Mouse (Mus musculus) kidney, postnatal 0 days (tissue): ENCODE results near the gene Otud6a. TPM values are rescaled to one million over a fixed set of nuclear protein-coding genes. Genes with fewer than 3 reads are reported as not detected.
A peak's percentile ranks its signal among the peaks of the same experiment; 100 is the strongest.

Experiments
- ATAC-seq: fragments of 200-750 bp; cut with Nextera tagmentation; replicated peaks from 2 replicates; pipeline ENCODE4 v1.8.0; 2017; ENCODE audit warnings: low read depth, moderate number of reproducible peaks, moderate TSS enrichment, moderate library complexity; ENCODE audit not compliant: low FRiP score
- DNase-seq: peaks from one replicate; pipeline ENCODE4 v3.0.0-alpha.2; 2016; ENCODE audit warnings: low spot score
- H3K27ac ChIP-seq: fragments of 300-500 bp; sonication (generic); 2 replicates; pipeline ENCODE4 v1.5.1; 2014; ENCODE audit warnings: mild to moderate bottlenecking
- H3K27me3 ChIP-seq: fragments of 300-500 bp; sonication (generic); 2 replicates; pipeline ENCODE4 v1.6.1; 2014; ENCODE audit warnings: low read length, mixed read lengths; ENCODE audit not compliant: insufficient read depth
- H3K36me3 ChIP-seq: fragments of 300-500 bp; sonication (generic); 2 replicates; pipeline ENCODE4 v1.6.1; 2014; ENCODE audit warnings: low read length, mixed read lengths; ENCODE audit not compliant: insufficient read depth
- H3K4me1 ChIP-seq: fragments of 300-500 bp; sonication (generic); replicated peaks from 2 replicates; pipeline ENCODE4 v1.6.1; 2014; ENCODE audit warnings: antibody characterized with exemption, low read length, mixed read lengths; ENCODE audit not compliant: insufficient read depth
- H3K4me2 ChIP-seq: fragments of 300-500 bp; sonication (generic); 2 replicates; pipeline ENCODE4 v1.6.1; 2014; ENCODE audit warnings: mild to moderate bottlenecking, low read length, moderate library complexity, mixed read lengths
- H3K4me3 ChIP-seq: fragments of 300-500 bp; sonication (generic); replicated peaks from 2 replicates; pipeline ENCODE4 v1.5.1; 2014; ENCODE audit warnings: low read depth, low read length
- H3K9ac ChIP-seq: fragments of 300-500 bp; sonication (generic); 2 replicates; pipeline ENCODE4 v1.6.1; 2014; ENCODE audit warnings: low read depth, low read length
- H3K9me3 ChIP-seq: fragments of 300-500 bp; sonication (generic); replicated peaks from 2 replicates; pipeline ENCODE4 v1.6.1; 2016; ENCODE audit warnings: low read length, inconsistent platforms, mixed read lengths
- CTCF ChIP-seq: IDR thresholded peaks from 2 replicates; pipeline ENCODE4 v1.5.1; 2016; ENCODE audit warnings: antibody characterized with exemption, low read depth, mild to moderate bottlenecking, moderate library complexity
- WGBS: fragments of 180-500 bp; shearing (Covaris S2); extraction: QIAGEN DNeasy Blood & Tissue Kit; methylation state at CpG from one replicate; pipeline ENCODE4 v1.1.7; 2014; 5-methylcytosine and 5-hydroxymethylcytosine counted together
- microRNA counts: library from miRNA; unstranded; fragments of <30 nt; microRNA quantifications from one replicate; lab custom pipeline; 2015
- microRNA-seq: library from miRNA; unstranded; fragments of <30 nt; microRNA quantifications from one replicate; pipeline ENCODE4, GENCODE M21; 2016
- polyA plus RNA-seq: library from polyadenylated mRNA; unstranded; fragments of >200 nt; fragmentation: Nextera tagmentation; extraction: Ambion mirVana; gene quantifications from 2 replicates; pipeline ENCODE4 v1.2.1, GENCODE M21; 2015

Gene Otud6a
- polyA plus RNA-seq, 1 experiment from 2014 or later, result not detected

- no peaks in the 10 kb centered on the region for H3K36me3 ChIP-seq
- H3K27me3 ChIP-seq, result no peaks in the 10 kb centered on the region
- no peak overlapping the region for H3K27ac ChIP-seq
- ATAC-seq, result no peak
- TF ChIP-seq CTCF, result no peak
- H3K9ac ChIP-seq, result no peak overlapping the region
- no peaks in the 10 kb centered on the region for H3K9me3 ChIP-seq
- no peak for DNase-seq
- no peaks in the 10 kb centered on the region for H3K4me1 ChIP-seq
- no peak overlapping the region for H3K4me3 ChIP-seq
- H3K4me2 ChIP-seq, result no peak overlapping the region
- 70% methylated on average over 4 of the region's 4 CpGs for WGBS
Measured at GRCm38 (mm10) chrX:100475569-100476223, 46.9 kb downstream of the Otud6a start.

MicroRNA genes within 50 kb of the gene (microRNA counts, 519-probe panel; counts per million panel counts)
- 3,954 counts per million, percentile 75 among the panel's probes with 10 or more counts for microRNA mmu-miR-676 (lab: Ali Mortazavi, UCI)

Small RNA genes lying within 50 kb of the gene (microRNA-seq; reads per million reads assigned to microRNA genes)
- 337 reads per million, percentile 66 among the genes with 10 or more reads in this experiment for gene Mir676

Other genes with a start within 250 kb of the Otud6a start
- gene Awat2, start 13.7 kb downstream of the Otud6a start, polyA plus RNA-seq, result 0.32 and 0.38 TPM in 2 replicates
- 50.2 and 50.9 TPM in 2 replicates for gene Igbp1, start 65.3 kb downstream of the Otud6a start, polyA plus RNA-seq
- gene Dgat2l6, start 95.8 kb downstream of the Otud6a start, polyA plus RNA-seq, result not detected in 2 replicates
- not detected in 2 replicates for gene Awat1, start 143.2 kb downstream of the Otud6a start, polyA plus RNA-seq
- not detected in 2 replicates for gene P2ry4, start 165.9 kb downstream of the Otud6a start, polyA plus RNA-seq
- not detected in 2 replicates for gene Arr3, start 176.5 kb downstream of the Otud6a start, polyA plus RNA-seq
- gene Kif4, start 196.7 kb downstream of the Otud6a start, polyA plus RNA-seq, result 10.1 and 11.2 TPM in 2 replicates
- gene Pdzd11, start 197.6 kb downstream of the Otud6a start, polyA plus RNA-seq, result 92.4 and 94.4 TPM in 2 replicates